Mouse (Mus musculus): ENCODE data around the gene Ifitm10.

- no peak for TF ChIP-seq FLI1 (IDR thresholded peaks at IDR 0.05; ENCODE audit: low read length)
- no peak for TF ChIP-seq GATA1 (IDR thresholded peaks at IDR 0.05; ENCODE audit: borderline replicate concordance, low read length)
These were observed 961 bp upstream of the Ifitm10 start for GRCm38 (mm10) chr7:142374413-142375015.
